Mouse (Mus musculus) cortical plate, adult 2 months (tissue): Measurements from ENCODE around the gene 1700028J19Rik.
"Not testable (repeated sequence)": the region's sequence is repeated elsewhere in the genome, so short reads cannot be mapped to it uniquely, and the experiment has no call there.

Experiments used
- CTCF ChIP-seq: fragments of 200-500 bp; IDR thresholded peaks from 2 replicates; pipeline ENCODE4 v1.5.1; 2011; ENCODE audit warnings: mild to moderate bottlenecking, control low read depth, low read length; ENCODE audit not compliant: insufficient read depth; ENCODE audit errors: extremely low read depth
- POLR2A ChIP-seq: fragments of 200-500 bp; IDR thresholded peaks from 2 replicates; pipeline ENCODE4 v1.6.1; 2011; ENCODE audit warnings: mild to moderate bottlenecking, low read length, control low read depth; ENCODE audit not compliant: insufficient read depth; ENCODE audit errors: extremely low read depth

- not testable (repeated sequence) for TF ChIP-seq CTCF, POLR2A
Observed at GRCm38 (mm10) chr7:44250732-44251275, 4.3 kb upstream of the 1700028J19Rik start.
